Mouse (Mus musculus) v-Abl transformed pro-B cells (cell line): ENCODE results near the gene Tie1.

Source experiments
- in situ Hi-C, 2 experiments: fragments of 400-800 bp; cut with MboI; formaldehyde crosslinking; loops; one replicate each; pipeline ENCODE4 v1.15.1; 2025; ENCODE audit not compliant: unreplicated experiment in 2 of 2

Gene Tie1

DNA sequence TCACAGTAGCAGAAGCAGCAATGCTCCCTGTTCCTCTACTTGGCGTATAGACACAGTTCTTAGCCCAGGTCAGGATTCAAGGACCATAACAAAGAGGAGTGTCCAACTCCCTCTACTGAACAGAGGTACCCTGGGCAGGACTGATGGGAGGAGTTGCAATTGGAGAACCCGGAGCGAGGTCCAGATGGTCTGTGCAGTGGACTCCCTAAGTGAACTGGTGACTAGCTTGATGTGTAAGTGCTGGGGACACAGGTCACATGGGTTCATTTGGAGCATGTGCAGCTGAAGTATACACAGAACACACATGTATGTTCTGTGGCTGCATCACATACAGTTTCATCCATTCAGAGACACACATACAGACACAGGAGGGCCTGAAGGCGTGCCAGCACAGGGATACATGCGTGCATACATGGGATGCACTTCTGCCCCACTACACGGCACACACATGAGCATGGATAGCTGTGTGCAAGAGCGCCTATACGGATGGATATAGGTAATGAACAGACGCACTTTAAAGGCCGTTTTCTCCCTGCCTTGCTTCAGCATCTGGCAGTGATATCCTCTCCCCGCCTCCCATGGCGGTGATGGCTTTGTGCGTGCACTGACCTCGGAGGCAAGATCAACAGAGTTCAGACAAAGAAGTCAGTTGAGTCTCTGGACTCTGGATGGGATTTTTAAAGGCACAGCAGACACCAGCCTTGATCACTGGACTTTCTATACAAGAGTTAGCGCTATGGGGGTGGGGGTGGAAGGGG is 12.9 kb downstream of the Tie1 start:
- in situ Hi-C loops, result no loop called here

- in situ Hi-C loops, result no loop called here
Observed at GRCm38 (mm10) chr4:118472687-118473086, 17.2 kb downstream of the Tie1 start.

GRCm38 (mm10) chr4:118471281-118471680 is 18.6 kb downstream of the Tie1 start:
- in situ Hi-C loops, result no loop called here

- in situ Hi-C loops, result no loop called here
Observed at GRCm38 (mm10) chr4:118465697-118466163, 24.1 kb downstream of the Tie1 start.

DNA sequence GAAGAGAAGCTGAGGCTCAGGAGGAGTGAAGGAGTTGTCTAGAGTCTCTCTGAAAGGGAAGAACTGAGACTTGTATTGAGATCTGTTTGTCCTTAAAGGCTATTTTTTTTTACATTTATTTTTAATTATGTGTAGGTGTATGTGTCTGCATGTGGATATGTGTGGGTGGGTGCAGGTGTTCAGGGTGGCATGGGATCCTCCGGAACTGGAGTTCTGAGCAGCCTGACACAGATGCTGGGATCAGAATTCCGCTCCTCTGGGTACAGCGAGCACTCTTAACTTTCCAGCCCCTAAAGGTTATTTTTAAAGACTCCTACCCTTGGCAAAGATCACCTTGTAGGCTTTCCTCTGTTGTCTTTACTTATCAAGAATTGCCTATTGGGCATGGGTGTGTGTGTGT is 24.9 kb downstream of the Tie1 start:
- in situ Hi-C loops, result no loop called here

GRCm38 (mm10) chr4:118457345-118457975 is 32.4 kb downstream of the Tie1 start, which contains the start of gene Mpl:
Gene Mpl (minus strand): TSS chr4:118457513.
- in situ Hi-C loops, result no loop called here

DNA sequence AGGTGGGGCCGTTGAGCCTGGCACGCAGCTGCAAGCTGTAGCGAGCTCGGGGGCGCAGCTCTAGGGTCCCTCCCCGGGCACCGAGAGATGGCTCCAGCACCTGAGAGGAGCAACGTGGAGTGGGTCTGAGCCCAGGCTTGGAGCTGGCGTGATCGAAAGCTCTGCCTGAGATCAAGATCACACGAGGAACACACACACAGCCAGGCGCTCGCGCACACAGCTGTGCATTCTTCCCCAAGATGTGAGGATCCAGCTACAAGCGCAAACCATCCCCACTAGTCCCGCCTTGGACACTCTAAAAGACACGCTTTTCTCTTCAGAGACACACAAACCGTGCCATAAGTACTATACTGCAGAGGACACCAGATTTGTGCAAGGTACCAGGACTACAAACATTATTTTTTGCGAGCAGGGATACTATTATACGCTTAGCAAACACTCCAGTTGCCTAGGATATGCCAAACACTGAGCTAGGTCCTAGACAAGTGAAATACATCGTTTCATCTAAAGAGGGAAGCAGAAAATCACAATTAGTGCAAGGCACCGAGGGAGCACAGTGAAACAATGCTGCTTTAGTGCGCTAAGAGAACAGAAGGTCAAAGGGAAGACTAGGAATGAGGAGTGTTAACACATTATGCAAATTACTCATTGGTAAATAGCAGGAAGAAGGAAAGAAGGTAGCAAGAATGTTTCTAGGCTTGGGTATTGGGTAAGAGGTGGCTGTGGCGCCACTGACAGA is 43.3 kb downstream of the Tie1 start:
- in situ Hi-C loops, result no loop called here

DNA sequence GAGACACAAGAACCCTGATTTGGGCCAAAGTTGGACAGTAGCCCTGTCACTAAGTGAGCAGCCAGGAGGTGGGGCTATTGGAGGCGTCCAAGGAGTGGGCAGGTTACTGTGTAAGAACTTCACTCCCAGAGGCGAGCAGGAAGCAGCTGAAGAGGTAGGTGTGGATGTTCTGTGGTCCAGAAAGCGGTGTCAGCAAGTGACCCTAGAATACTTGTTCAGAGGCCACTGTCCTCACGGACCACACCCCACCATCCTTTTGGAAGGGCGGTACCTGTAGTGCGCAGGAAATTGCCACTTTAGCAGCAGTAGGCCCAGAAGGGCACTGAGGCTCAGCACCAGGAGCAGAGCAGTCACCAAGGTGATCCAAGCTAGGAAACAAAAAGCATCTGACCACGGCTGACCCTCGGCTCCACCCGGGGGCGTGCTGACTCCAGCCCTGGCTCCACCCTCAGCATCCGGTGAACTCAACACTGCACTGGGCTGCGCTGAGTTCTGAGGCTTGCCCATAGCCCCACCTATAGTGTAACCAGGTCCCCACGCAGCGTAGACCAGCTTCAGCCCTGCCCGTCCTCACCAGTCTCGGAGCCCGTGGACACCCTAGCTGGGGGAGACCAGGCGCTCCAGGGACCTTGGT is 44.0 kb downstream of the Tie1 start:
- in situ Hi-C loops, result no loop called here

DNA sequence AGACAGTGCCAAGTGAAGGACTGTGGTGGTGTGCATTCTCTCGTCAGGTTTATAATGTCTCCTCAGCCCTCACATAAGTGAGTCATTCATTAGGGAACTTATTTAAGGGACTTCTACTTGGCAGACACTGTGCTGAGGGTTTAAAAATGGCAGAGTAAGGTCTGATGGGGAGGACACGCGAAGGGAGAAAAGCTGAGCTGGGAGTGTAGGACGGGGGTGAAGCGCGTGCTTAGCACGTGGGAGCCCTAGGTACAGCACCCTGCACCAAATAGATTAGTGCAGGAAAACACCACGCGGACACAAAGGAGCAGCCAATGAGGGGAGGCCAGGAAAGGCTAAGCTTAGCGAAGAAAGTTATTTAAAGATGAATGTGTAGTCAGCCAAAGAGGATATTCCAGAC is 44.8 kb downstream of the Tie1 start:
- in situ Hi-C loops, result no loop called here

GRCm38 (mm10) chr4:118437829-118438253 is 52.0 kb downstream of the Tie1 start:
- in situ Hi-C loops, result loop anchor here in 1 of 2 experiments (10.0 kb wide), 1 partner anchor 187 kb away; the partner anchor contains the start of genes Cfap57 and Ebna1bp2

- in situ Hi-C loops, result loop anchor here in 1 of 2 experiments (10.0 kb wide), 1 partner anchor 188 kb away; the partner anchor contains the start of genes Cfap57 and Ebna1bp2
Observed at GRCm38 (mm10) chr4:118436820-118437603, 52.8 kb downstream of the Tie1 start, which contains the start of gene Cdc20. Gene Cdc20 (minus strand): TSS chr4:118437352.

GRCm38 (mm10) chr4:118432332-118432731 is 57.5 kb downstream of the Tie1 start:
- in situ Hi-C loops, result loop anchor here in 1 of 2 experiments (10.0 kb wide), 1 partner anchor 192 kb away; the partner anchor contains the start of genes Cfap57 and Ebna1bp2

GRCm38 (mm10) chr4:118429215-118429895 is 60.5 kb downstream of the Tie1 start:
- in situ Hi-C loops, result no loop called here

GRCm38 (mm10) chr4:118428531-118429214 is 61.2 kb downstream of the Tie1 start:
- in situ Hi-C loops, result no loop called here

DNA sequence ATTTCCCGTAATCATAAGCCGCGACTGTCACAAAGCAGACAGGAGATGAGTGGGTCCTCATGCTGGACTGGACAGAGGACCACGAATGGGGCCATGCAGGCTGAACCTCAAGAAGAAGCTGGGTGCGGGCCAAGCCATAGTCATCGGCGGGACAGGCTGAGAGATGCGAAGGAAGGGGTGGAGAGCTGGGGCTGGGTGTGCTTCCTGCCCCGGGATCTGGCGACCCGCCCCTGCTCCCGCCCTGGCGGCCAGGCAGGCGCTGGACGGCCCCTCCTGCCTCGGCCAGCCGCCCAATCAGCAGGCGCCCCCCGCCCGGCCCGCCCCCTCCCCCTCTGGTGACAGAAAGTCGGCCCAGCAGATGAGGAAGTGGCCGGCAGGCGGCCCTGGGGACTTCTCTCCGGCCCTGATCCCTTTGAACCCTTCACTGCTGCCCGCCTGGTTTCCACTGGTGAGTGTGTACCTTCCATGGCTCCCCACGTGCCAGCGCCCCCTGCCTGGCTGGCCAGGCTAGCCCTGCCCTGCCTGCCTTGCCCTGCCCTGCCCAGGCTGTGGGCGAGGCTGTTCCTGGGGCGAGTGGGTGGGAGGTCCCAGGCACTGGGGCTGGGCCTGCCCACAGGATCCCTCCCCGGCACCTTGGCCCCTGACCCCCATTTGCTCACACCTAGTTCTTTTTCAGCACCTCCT is 62.0 kb downstream of the Tie1 start, which contains the start of gene Elovl1:
TSS of gene Elovl1 (plus strand) at position 326 of the 684 bp plus-strand sequence.
- in situ Hi-C loops, result no loop called here

- in situ Hi-C loops, result no loop called here
Observed at GRCm38 (mm10) chr4:118427415-118427767, 62.5 kb downstream of the Tie1 start.

GRCm38 (mm10) chr4:118425374-118425773 is 64.5 kb downstream of the Tie1 start:
- in situ Hi-C loops, result no loop called here
